Mouse (Mus musculus) testis, adult 2 months (tissue): ENCODE measurements around the gene Emilin1. TPM values are rescaled to one million over a fixed set of nuclear protein-coding genes. Genes with fewer than 3 reads are reported as not detected.

Experiments used
- H3K27ac ChIP-seq: fragments of 200-500 bp; 2 replicates; pipeline ENCODE4 v1.5.1; 2012; ENCODE audit warnings: low read depth, low read length; ENCODE audit not compliant: control insufficient read depth, insufficient read depth
- H3K27me3 ChIP-seq: fragments of 200-500 bp; 2 replicates; pipeline ENCODE4 v1.6.1; 2012; ENCODE audit warnings: mild to moderate bottlenecking, low read length, moderate library complexity; ENCODE audit not compliant: control insufficient read depth, insufficient read depth
- H3K36me3 ChIP-seq: fragments of 200-500 bp; 2 replicates; pipeline ENCODE4 v1.6.1; 2012; ENCODE audit warnings: mild to moderate bottlenecking, low read length; ENCODE audit not compliant: control insufficient read depth, insufficient read depth
- H3K4me1 ChIP-seq: fragments of 200-500 bp; 2 replicates; pipeline ENCODE4 v1.6.1; 2012; ENCODE audit warnings: low read length; ENCODE audit not compliant: control insufficient read depth, insufficient read depth
- H3K4me3 ChIP-seq: fragments of 200-500 bp; 2 replicates; pipeline ENCODE4 v1.5.1; 2012; ENCODE audit warnings: low read depth, mild to moderate bottlenecking, low read length, moderate library complexity, mixed read lengths; ENCODE audit not compliant: control insufficient read depth
- CTCF ChIP-seq: fragments of 200-500 bp; IDR thresholded peaks from 2 replicates; pipeline ENCODE4 v1.5.1; 2012; ENCODE audit warnings: low read depth, mild to moderate bottlenecking, inconsistent platforms, low read length, moderate library complexity; ENCODE audit not compliant: control insufficient read depth, insufficient read depth, insufficient replicate concordance
- POLR2A ChIP-seq: fragments of 200-500 bp; IDR thresholded peaks from 2 replicates; pipeline ENCODE4 v1.6.1; 2012; ENCODE audit warnings: low read depth, mild to moderate bottlenecking, inconsistent platforms, low read length, moderate library complexity; ENCODE audit not compliant: control insufficient read depth
- polyA plus RNA-seq: library from polyadenylated mRNA; depleted of rRNA; stranded (reverse); fragments of >200 nt; gene quantifications from 2 replicates; pipeline ENCODE4 v1.2.3, GENCODE M21; 2012

The Emilin1 gene
- polyA plus RNA-seq, 1 experiment: 5.7 TPM

DNA sequence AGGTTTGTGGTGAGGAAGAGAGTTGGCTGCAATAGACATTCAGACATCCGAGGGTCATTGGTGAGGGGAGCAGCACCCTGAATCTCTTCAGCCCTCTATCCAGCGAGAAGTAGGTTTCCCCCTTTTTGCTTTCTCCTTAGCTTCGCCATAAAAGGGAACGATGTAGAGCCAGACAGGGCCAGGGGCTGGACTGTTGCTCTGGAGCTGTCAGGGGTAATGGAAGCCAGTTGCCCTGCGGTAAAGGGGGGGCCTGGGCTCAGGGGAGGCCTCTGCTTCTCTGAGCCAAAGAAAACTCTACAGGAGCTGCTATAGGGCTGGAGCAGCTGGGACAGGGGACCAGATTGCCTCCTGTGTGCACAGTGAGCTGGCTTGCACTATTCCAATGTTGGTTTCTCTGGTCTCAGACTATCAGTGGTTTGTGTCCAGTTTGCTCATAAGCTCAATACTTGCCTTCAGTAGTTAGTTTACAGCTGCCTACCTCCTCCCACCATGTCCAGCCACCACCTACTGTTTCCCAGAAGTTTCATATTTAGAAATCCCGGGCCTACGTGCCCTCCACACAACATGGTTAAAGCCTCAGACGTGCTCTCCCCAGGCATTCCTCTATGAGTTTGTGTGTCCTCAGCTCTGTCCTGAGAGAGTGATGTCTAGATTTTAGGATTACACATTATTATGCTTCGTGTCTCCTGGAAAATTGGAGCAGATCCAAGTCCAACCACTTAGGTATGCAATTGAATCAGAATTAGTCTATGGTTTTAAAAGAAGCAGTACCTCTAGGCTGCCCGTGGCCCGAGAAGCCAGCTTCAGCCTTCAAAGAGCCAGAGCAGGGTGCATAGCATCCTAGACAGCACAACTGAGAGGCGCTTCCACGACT is 4.5 kb upstream of the Emilin1 start:
- H3K4me1 ChIP-seq: peaks cover 11% of the 10 kb centered on the region
- H3K36me3 ChIP-seq: no peaks in the 10 kb centered on the region
- TF ChIP-seq CTCF: no peak
- no peak for TF ChIP-seq POLR2A
- H3K27ac ChIP-seq: peak overlapping the region; percentile 88
- H3K27me3 ChIP-seq: no peaks in the 10 kb centered on the region
- peak overlapping the region; percentile 89 for H3K4me3 ChIP-seq

DNA sequence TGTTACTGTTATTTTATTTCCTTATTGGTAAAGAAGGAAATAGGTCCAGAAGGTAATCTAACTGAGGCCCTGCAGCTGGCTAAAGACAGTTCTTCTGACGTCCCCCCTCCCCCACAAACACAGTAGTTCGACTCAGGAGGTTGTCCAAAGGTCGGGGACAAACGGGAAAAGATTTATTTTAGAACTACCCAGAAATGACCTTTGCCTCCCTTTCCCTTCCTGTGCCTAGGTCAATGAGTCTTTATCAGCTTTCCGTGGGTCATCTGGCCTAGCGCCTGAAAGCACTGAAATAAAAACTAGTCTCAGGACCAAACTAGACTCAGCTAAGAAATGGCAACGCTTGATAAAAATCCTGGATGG is 3.9 kb upstream of the Emilin1 start:
- Histone ChIP-seq H3K27ac (no peak overlapping the region), H3K4me1 (peaks cover 13% of the 10 kb centered on the region), H3K27me3 (no peaks in the 10 kb centered on the region), H3K36me3 (no peaks in the 10 kb centered on the region), H3K4me3 (no peak overlapping the region)
- no peak for TF ChIP-seq POLR2A
- TF ChIP-seq CTCF: no peak

DNA sequence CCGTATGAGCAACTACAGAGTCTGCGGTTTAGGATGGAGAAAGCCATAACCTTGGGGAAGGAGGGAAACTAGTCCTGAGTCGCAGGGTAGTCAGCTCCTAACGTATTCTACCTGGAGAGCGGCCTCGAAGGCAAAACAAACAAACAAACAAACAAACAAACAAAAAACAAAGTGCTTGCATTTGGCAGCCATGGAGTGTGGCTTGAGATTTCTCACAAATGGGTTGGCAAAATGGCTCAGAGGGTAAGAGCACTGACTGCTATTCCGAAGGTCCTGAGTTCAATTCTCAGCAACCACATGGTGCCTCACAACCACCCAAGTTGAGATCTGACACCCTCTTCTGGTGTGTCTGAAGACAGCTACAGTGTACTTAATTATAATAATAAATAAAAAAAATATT is 3.3 kb upstream of the Emilin1 start:
- H3K4me3 ChIP-seq: no peak overlapping the region
- TF ChIP-seq POLR2A: no peak
- H3K4me1 ChIP-seq: peaks cover 13% of the 10 kb centered on the region
- no peaks in the 10 kb centered on the region for H3K36me3 ChIP-seq
- no peaks in the 10 kb centered on the region for H3K27me3 ChIP-seq
- no peak overlapping the region for H3K27ac ChIP-seq

DNA sequence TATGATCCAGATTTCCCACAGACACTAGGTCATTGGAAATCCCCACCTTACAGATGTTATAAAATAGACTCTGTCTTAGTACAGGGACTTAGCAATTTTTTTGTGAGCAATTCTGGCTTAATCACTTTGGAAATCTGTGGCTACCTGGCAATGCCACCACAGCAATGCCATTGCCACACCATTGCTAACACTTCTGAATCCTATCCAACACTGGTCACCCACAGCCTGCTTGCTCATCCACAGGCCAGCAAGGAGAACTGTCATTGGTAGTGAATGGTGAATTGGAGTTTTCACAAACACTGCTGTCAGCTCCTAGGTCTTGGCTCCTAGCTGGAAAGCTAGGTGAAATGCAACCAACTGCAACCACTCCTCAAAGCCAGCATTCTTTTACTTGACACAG is 2.7 kb upstream of the Emilin1 start:
- Histone ChIP-seq H3K27me3 (no peaks in the 10 kb centered on the region), H3K4me3 (peak overlapping the region; percentile 70; the same call in 1 of the 2 replicates), H3K4me1 (peaks cover 13% of the 10 kb centered on the region), H3K36me3 (no peaks in the 10 kb centered on the region), H3K27ac (no peak overlapping the region)
- no peak for TF ChIP-seq POLR2A

DNA sequence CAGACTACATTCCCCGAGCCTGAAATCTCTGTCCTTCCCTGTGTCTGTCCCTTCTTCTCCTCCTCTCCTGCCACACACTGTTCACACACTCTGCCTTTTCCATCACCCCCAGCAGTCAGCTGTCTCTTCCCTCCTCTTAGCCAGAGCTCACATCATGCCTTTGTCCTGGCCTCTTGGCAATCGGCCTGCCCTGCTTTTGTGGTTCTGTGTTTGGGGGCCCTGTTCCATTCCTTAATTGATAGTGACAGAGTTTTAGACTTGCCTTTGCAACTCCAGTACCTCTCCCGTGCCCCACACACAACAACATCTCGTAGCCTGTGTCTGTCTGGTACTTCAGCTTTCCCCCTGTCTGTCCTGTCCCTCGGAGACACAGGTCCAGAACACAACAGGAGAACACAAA is 1.0 kb upstream of the Emilin1 start:
- H3K36me3 ChIP-seq: no peaks in the 10 kb centered on the region
- H3K27me3 ChIP-seq: no peaks in the 10 kb centered on the region
- H3K4me1 ChIP-seq: peaks cover 13% of the 10 kb centered on the region
- H3K27ac ChIP-seq: no peak overlapping the region; the same call in 1 of the 2 replicates
- no peak for TF ChIP-seq CTCF
- TF ChIP-seq POLR2A: no peak
- H3K4me3 ChIP-seq: no peak overlapping the region

DNA sequence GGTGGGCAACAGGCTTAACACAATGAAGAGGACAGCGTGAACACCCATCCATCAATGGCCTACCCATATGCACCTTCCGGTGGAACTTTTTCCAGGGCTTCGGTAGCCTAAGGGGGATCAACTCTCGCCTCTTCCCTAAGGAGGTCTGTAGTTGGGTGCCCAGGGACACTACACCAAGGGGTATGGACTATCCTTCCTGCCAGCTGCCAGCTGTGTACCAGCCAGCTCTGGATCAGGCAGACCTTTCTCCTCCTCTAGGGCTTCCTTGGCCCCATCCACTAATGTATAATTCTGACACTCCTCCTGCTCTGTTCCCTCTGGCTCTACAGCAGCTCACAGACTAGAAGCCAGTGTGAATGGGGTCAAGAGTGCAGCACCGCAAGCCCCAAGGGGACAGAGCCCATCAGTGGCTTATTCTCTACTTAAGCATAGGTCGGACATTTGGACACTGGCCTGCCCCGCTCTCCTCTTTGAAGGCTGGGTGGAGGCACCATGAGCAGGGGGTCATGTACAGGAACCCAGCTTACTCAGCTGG is 966 bp downstream of the Emilin1 start:
- H3K4me1 ChIP-seq: peaks cover 2% of the 10 kb centered on the region; the same call in 1 of the 2 replicates
- H3K27ac ChIP-seq: no peak overlapping the region
- peak overlapping the region; percentile 34; the same call in 1 of the 2 replicates for H3K4me3 ChIP-seq
- H3K36me3 ChIP-seq: no peaks in the 10 kb centered on the region
- H3K27me3 ChIP-seq: no peaks in the 10 kb centered on the region
- TF ChIP-seq POLR2A (no peak), CTCF (no peak)

DNA sequence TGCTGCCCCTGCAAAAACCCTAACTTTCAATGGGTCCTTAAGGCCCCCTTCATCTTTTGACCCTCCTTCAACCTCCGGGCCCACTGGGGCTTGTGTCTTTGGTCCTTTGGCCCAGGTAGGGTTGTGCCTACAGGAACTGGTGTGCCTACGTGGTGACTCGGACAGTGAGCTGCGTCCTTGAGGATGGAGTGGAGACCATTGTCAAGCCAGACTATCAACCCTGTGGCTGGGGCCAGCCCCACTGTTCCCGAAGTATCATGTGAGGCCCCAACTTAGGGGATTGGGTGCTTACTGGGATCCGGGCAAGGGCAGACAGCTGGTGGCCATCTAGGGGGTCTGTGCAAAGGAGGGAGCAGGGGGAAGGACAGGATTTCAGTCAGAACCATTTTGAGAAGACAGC is 1.6 kb downstream of the Emilin1 start:
- Histone ChIP-seq H3K4me1 (peaks cover 2% of the 10 kb centered on the region; the same call in 1 of the 2 replicates), H3K27me3 (no peaks in the 10 kb centered on the region), H3K36me3 (no peaks in the 10 kb centered on the region), H3K27ac (no peak overlapping the region), H3K4me3 (no peak overlapping the region)
- no peak for TF ChIP-seq POLR2A
- TF ChIP-seq CTCF: no peak

DNA sequence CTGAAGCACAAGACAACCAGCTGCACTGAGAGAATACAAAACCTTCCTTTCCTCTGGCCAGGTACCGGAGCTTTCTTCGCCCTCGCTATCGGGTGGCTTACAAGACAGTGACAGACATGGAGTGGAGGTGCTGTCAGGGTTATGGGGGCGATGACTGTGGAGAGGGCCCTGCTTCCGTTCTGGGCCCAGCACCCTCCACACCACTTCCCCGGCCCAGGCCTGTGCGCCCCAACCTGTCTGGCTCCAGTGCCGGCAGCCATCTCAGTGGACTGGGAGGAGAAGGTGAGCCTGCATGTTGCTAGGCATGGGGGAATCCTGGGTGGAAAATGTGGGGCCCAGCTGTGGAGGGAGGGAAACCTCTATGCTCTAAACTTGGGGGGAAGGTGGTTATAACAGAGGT is 2.3 kb downstream of the Emilin1 start:
- H3K27me3 ChIP-seq: no peaks in the 10 kb centered on the region
- H3K36me3 ChIP-seq: no peaks in the 10 kb centered on the region
- TF ChIP-seq CTCF (no peak), POLR2A (no peak)
- H3K27ac ChIP-seq: no peak overlapping the region; the same call in 1 of the 2 replicates
- peaks cover 5% of the 10 kb centered on the region; the same call in 1 of the 2 replicates for H3K4me1 ChIP-seq
- H3K4me3 ChIP-seq: no peak overlapping the region
